Mouse (Mus musculus) Patski (cell line): ENCODE data around the gene 1700109H08Rik. TPM values are rescaled to one million over a fixed set of nuclear protein-coding genes. Genes with fewer than 3 reads are reported as not detected.
A peak's percentile ranks its signal among the peaks of the same experiment; 100 is the strongest.
"Not testable (repeated sequence)": the region's sequence is repeated elsewhere in the genome, so short reads cannot be mapped to it uniquely, and the experiment has no call there.

ENCODE experiments used
- ATAC-seq: fragments of 100-300 bp; one replicate; pipeline ENCODE4 v1.8.0; 2021
- CTCF ChIA-PET: fragments of 350-600 bp; sonication (Branson Sonifier 250); formaldehyde crosslinking; loops from one replicate; lab custom pipeline; 2022; ENCODE audit warnings: inconsistent platforms; lab: Charles Lee
- POLR2A ChIA-PET: fragments of 350-600 bp; sonication (Branson Sonifier 250); formaldehyde crosslinking; loops from one replicate; lab custom pipeline; 2022; ENCODE audit warnings: antibody characterized with exemption, inconsistent platforms; lab: Charles Lee
- DNase-seq: peaks from one replicate; pipeline ENCODE4 v3.0.0-alpha.2; 2011; ENCODE audit warnings: low read depth, low spot score
- H3K27me3 ChIP-seq: fragments of 371-371 bp; one replicate; pipeline ENCODE4 v1.5.1; 2021
- CTCF ChIP-seq: fragments of 100-300 bp; IDR thresholded peaks from one replicate; pipeline ENCODE4 v1.5.1; 2021
- in situ Hi-C: fragments of 300-500 bp; cut with MboI; formaldehyde crosslinking; loops from 3 replicates; pipeline ENCODE4 v1.11.1; 2018; ENCODE audit warnings: low pct_unique_long_range_greater_than_20kb, mixed read lengths
- polyA plus RNA-seq: library from polyadenylated mRNA; unstranded; gene quantifications from one replicate; pipeline ENCODE4 v1.2.3, GENCODE M21; 2021

The 1700109H08Rik gene
- polyA plus RNA-seq, 1 experiment from 2014 or later = 1.2 TPM

GRCm38 (mm10) chr5:3597171-3597570 is 25.8 kb downstream of the 1700109H08Rik start:
- in situ Hi-C loops = no loop called here
- ATAC-seq (no peak), DNase-seq (no peak)
- no peak for TF ChIP-seq CTCF
- ChIA-PET CTCF (interaction anchor here (0.7 to 2.1 kb wide), 8 partner anchors 8 to 108 kb away, joined by 3 to 7 read pairs (median 4); no protein-coding TSS in a partner anchor), POLR2A (no interaction called here)
- no peaks in the 10 kb centered on the region for H3K27me3 ChIP-seq

GRCm38 (mm10) chr5:3598766-3599165 is 27.4 kb downstream of the 1700109H08Rik start:
- no peak for TF ChIP-seq CTCF
- ChIA-PET POLR2A (interaction anchor here (0.6 kb wide), 1 partner anchor 97 kb away, joined by 3 read pairs; no protein-coding TSS in a partner anchor), CTCF (no interaction called here)
- no peak for ATAC-seq
- in situ Hi-C loops = no loop called here
- no peak for DNase-seq
- H3K27me3 ChIP-seq = no peaks in the 10 kb centered on the region

GRCm38 (mm10) chr5:3600298-3600697 is 28.9 kb downstream of the 1700109H08Rik start:
- H3K27me3 ChIP-seq = no peaks in the 10 kb centered on the region
- ChIA-PET POLR2A (no interaction called here), CTCF (interaction anchor here (1.5 to 1.6 kb wide), 2 partner anchors 12 to 14 kb away, joined by 4 to 6 read pairs; no protein-coding TSS in a partner anchor)
- in situ Hi-C loops = no loop called here
- no peak for TF ChIP-seq CTCF
- no peak for ATAC-seq
- DNase-seq = no peak

- POLR2A ChIA-PET = no interaction called here
- H3K27me3 ChIP-seq = no peaks in the 10 kb centered on the region
- TF ChIP-seq CTCF = no peak
- CTCF ChIA-PET = interaction anchor here (1.5 to 1.6 kb wide), 2 partner anchors 12 to 14 kb away, joined by 4 to 6 read pairs; no protein-coding TSS in a partner anchor
- in situ Hi-C loops = no loop called here
- DNase-seq (no peak), ATAC-seq (no peak)
Measured at GRCm38 (mm10) chr5:3600790-3601189, 29.4 kb downstream of the 1700109H08Rik start.

- DNase-seq = no peak
- no peaks in the 10 kb centered on the region for H3K27me3 ChIP-seq
- no peak for ATAC-seq
- ChIA-PET POLR2A (no interaction called here), CTCF (no interaction called here)
- TF ChIP-seq CTCF = no peak
- in situ Hi-C loops = no loop called here
Measured at GRCm38 (mm10) chr5:3607114-3607513, 35.7 kb downstream of the 1700109H08Rik start.

GRCm38 (mm10) chr5:3609241-3609640 is 37.9 kb downstream of the 1700109H08Rik start:
- no peak for TF ChIP-seq CTCF
- DNase-seq (no peak), ATAC-seq (no peak)
- H3K27me3 ChIP-seq = no peaks in the 10 kb centered on the region
- ChIA-PET CTCF (interaction anchor here (1.5 kb wide), 1 partner anchor 13 kb away, joined by 5 read pairs; the partner anchor contains the start of gene Rbm48), POLR2A (no interaction called here)
- in situ Hi-C loops = no loop called here

- POLR2A ChIA-PET = interaction anchor here (0.7 kb wide), 1 partner anchor 25 kb away, joined by 3 read pairs; no protein-coding TSS in a partner anchor
- ATAC-seq, H3K27me3 ChIP-seq, in situ Hi-C loops, DNase-seq: not testable (repeated sequence)
- TF ChIP-seq CTCF = peak; percentile 49
- CTCF ChIA-PET = interaction anchor here (2.0 kb wide), 1 partner anchor 11 kb away, joined by 6 read pairs; no protein-coding TSS in a partner anchor
Measured at GRCm38 (mm10) chr5:3611835-3612234, 40.5 kb downstream of the 1700109H08Rik start.

- H3K27me3 ChIP-seq = no peaks in the 10 kb centered on the region
- POLR2A ChIA-PET = no interaction called here
- ATAC-seq = no peak
- CTCF ChIA-PET = interaction anchor here (1.6 kb wide), 1 partner anchor 16 kb away, joined by 3 read pairs; no protein-coding TSS in a partner anchor
- in situ Hi-C loops = no loop called here
- no peak for DNase-seq
- TF ChIP-seq CTCF = no peak
Measured at GRCm38 (mm10) chr5:3620486-3620885, 49.1 kb downstream of the 1700109H08Rik start.

GRCm38 (mm10) chr5:3630055-3630454 is 58.7 kb downstream of the 1700109H08Rik start:
- DNase-seq = no peak
- H3K27me3 ChIP-seq = no peaks in the 10 kb centered on the region
- ATAC-seq = no peak
- CTCF ChIA-PET = no interaction called here
- in situ Hi-C loops = no loop called here
- POLR2A ChIA-PET = no interaction called here
- no peak for TF ChIP-seq CTCF

GRCm38 (mm10) chr5:3631512-3632271 is 60.3 kb downstream of the 1700109H08Rik start:
- ATAC-seq = no peak
- ChIA-PET POLR2A (no interaction called here), CTCF (interaction anchor here (1.7 to 2.5 kb wide), 2 partner anchors 10 to 45 kb away, joined by 3 to 7 read pairs; no protein-coding TSS in a partner anchor)
- in situ Hi-C loops = no loop called here
- DNase-seq = no peak
- TF ChIP-seq CTCF = no peak
- no peaks in the 10 kb centered on the region for H3K27me3 ChIP-seq

GRCm38 (mm10) chr5:3632285-3632684 is 60.9 kb downstream of the 1700109H08Rik start:
- no peaks in the 10 kb centered on the region for H3K27me3 ChIP-seq
- DNase-seq = no peak
- no peak for TF ChIP-seq CTCF
- in situ Hi-C loops = no loop called here
- ATAC-seq = no peak
- POLR2A ChIA-PET = no interaction called here
- CTCF ChIA-PET = interaction anchor here (1.7 to 2.5 kb wide), 2 partner anchors 10 to 44 kb away, joined by 3 to 7 read pairs; no protein-coding TSS in a partner anchor
